Mouse (Mus musculus): Measurements from ENCODE around the gene Cyp4v3. TPM values are rescaled to one million over a fixed set of nuclear protein-coding genes. Genes with fewer than 3 reads are reported as not detected.

The Cyp4v3 gene
- total RNA-seq, 1 experiment, result 0.27 TPM

- TF ChIP-seq MAFK (IDR thresholded peaks at IDR 0.05; ENCODE audit: insufficient read depth, low read depth, low read length), result no peak
- TF ChIP-seq ZC3H11A (IDR thresholded peaks at IDR 0.05; ENCODE audit: borderline replicate concordance, low read depth, low read length), result no peak
- no peak for TF ChIP-seq ZNF384 (IDR thresholded peaks at IDR 0.05; ENCODE audit: low read depth, low read length)
- no peak for TF ChIP-seq CHD2 (IDR thresholded peaks at IDR 0.05; ENCODE audit: low read depth, low read length)
- TF ChIP-seq HCFC1 (IDR thresholded peaks at IDR 0.05; ENCODE audit: borderline replicate concordance, insufficient read depth, low read length), result no peak
- H3K36me3 ChIP-seq (ENCODE audit: control insufficient read depth, insufficient read depth, low read length, poor library complexity, severe bottlenecking), result no peaks in the 10 kb centered on the region
- in situ Hi-C loops (cut with MboI; ENCODE audit: low sequenced_read_pairs in 2 of 2, unreplicated experiment in 2 of 2), result no loop called here
- no peak overlapping the region for H3K27ac ChIP-seq (ENCODE audit: insufficient read depth, low read depth, low read length, poor library complexity, severe bottlenecking)
- H3K4me3 ChIP-seq (ENCODE audit: insufficient read depth in 1 of 2, low read depth in 1 of 2, low read length in 2 of 2, poor library complexity in 1 of 2, severe bottlenecking in 1 of 2), result no peak overlapping the region
- H3K9me3 ChIP-seq (ENCODE audit: control insufficient read depth, insufficient read depth, low read depth, low read length), result no peaks in the 10 kb centered on the region
- H3K9ac ChIP-seq (ENCODE audit: insufficient read depth, low read depth, low read length, poor library complexity, severe bottlenecking), result no peak overlapping the region
- no peaks in the 10 kb centered on the region for H3K4me1 ChIP-seq (ENCODE audit: control insufficient read depth in 2 of 2, insufficient read depth in 2 of 2, low read length in 2 of 2, poor library complexity in 1 of 2)
- no peak for DNase-seq (ENCODE audit: low read depth, low spot score)
These were observed 8.9 kb downstream of the Cyp4v3 start for GRCm38 (mm10) chr8:45324151-45324550.

- Histone ChIP-seq H3K4me3 (ENCODE audit: insufficient read depth in 1 of 2, low read depth in 1 of 2, low read length in 2 of 2, poor library complexity in 1 of 2, severe bottlenecking in 1 of 2) (no peak overlapping the region), H3K4me1 (ENCODE audit: control insufficient read depth in 2 of 2, insufficient read depth in 2 of 2, low read length in 2 of 2, poor library complexity in 1 of 2) (no peaks in the 10 kb centered on the region), H3K36me3 (ENCODE audit: control insufficient read depth, insufficient read depth, low read length, poor library complexity, severe bottlenecking) (no peaks in the 10 kb centered on the region), H3K27ac (ENCODE audit: insufficient read depth, low read depth, low read length, poor library complexity, severe bottlenecking) (no peak overlapping the region), H3K9me3 (ENCODE audit: control insufficient read depth, insufficient read depth, low read depth, low read length) (no peaks in the 10 kb centered on the region), H3K9ac (ENCODE audit: insufficient read depth, low read depth, low read length, poor library complexity, severe bottlenecking) (no peak overlapping the region)
- in situ Hi-C loops (cut with MboI; ENCODE audit: low sequenced_read_pairs in 2 of 2, unreplicated experiment in 2 of 2), result no loop called here
- DNase-seq (ENCODE audit: low read depth, low spot score), result no peak
- TF ChIP-seq ZNF384 (IDR thresholded peaks at IDR 0.05; ENCODE audit: low read depth, low read length), result no peak
- TF ChIP-seq ZC3H11A (IDR thresholded peaks at IDR 0.05; ENCODE audit: borderline replicate concordance, low read depth, low read length), result no peak
- no peak for TF ChIP-seq CHD2 (IDR thresholded peaks at IDR 0.05; ENCODE audit: low read depth, low read length)
- TF ChIP-seq HCFC1 (IDR thresholded peaks at IDR 0.05; ENCODE audit: borderline replicate concordance, insufficient read depth, low read length), result no peak
- TF ChIP-seq MAFK (IDR thresholded peaks at IDR 0.05; ENCODE audit: insufficient read depth, low read depth, low read length), result no peak
These were observed 11.7 kb downstream of the Cyp4v3 start for GRCm38 (mm10) chr8:45321365-45321764.

GRCm38 (mm10) chr8:45320930-45321329 is 12.1 kb downstream of the Cyp4v3 start:
- DNase-seq (ENCODE audit: low read depth, low spot score), result no peak
- Histone ChIP-seq H3K36me3 (ENCODE audit: control insufficient read depth, insufficient read depth, low read length, poor library complexity, severe bottlenecking) (no peaks in the 10 kb centered on the region), H3K9ac (ENCODE audit: insufficient read depth, low read depth, low read length, poor library complexity, severe bottlenecking) (no peak overlapping the region), H3K4me3 (ENCODE audit: insufficient read depth in 1 of 2, low read depth in 1 of 2, low read length in 2 of 2, poor library complexity in 1 of 2, severe bottlenecking in 1 of 2) (no peak overlapping the region), H3K9me3 (ENCODE audit: control insufficient read depth, insufficient read depth, low read depth, low read length) (no peaks in the 10 kb centered on the region), H3K4me1 (ENCODE audit: control insufficient read depth in 2 of 2, insufficient read depth in 2 of 2, low read length in 2 of 2, poor library complexity in 1 of 2) (no peaks in the 10 kb centered on the region), H3K27ac (ENCODE audit: insufficient read depth, low read depth, low read length, poor library complexity, severe bottlenecking) (no peak overlapping the region)
- in situ Hi-C loops (cut with MboI; ENCODE audit: low sequenced_read_pairs in 2 of 2, unreplicated experiment in 2 of 2), result no loop called here
- TF ChIP-seq MAFK (IDR thresholded peaks at IDR 0.05; ENCODE audit: insufficient read depth, low read depth, low read length) (no peak), CHD2 (IDR thresholded peaks at IDR 0.05; ENCODE audit: low read depth, low read length) (no peak), ZNF384 (IDR thresholded peaks at IDR 0.05; ENCODE audit: low read depth, low read length) (no peak), HCFC1 (IDR thresholded peaks at IDR 0.05; ENCODE audit: borderline replicate concordance, insufficient read depth, low read length) (no peak), ZC3H11A (IDR thresholded peaks at IDR 0.05; ENCODE audit: borderline replicate concordance, low read depth, low read length) (no peak)

DNA sequence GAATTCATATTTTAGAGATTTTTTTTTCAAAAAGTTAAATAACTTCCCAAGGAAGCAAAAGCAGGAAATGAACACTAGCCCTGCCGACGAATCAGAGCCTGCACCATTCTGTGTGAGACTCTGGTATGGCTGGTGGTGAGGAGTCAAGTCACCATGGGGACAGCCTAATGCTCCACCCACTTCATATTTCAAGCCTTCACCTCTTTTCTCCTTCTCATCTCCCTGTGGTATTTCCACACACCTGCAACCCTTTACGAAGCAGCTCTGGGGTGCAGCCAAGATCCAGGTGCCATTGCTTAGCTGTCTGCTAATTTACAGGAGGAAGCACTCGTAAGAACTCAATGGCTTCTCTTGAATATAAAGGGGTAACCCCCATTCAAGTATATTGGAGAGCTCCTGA is 22.0 kb downstream of the Cyp4v3 start:
- in situ Hi-C loops (cut with MboI; ENCODE audit: low sequenced_read_pairs in 2 of 2, unreplicated experiment in 2 of 2), result no loop called here
- Histone ChIP-seq H3K27ac (ENCODE audit: insufficient read depth, low read depth, low read length, poor library complexity, severe bottlenecking) (no peak overlapping the region), H3K9ac (ENCODE audit: insufficient read depth, low read depth, low read length, poor library complexity, severe bottlenecking) (no peak overlapping the region), H3K36me3 (ENCODE audit: control insufficient read depth, insufficient read depth, low read length, poor library complexity, severe bottlenecking) (no peaks in the 10 kb centered on the region), H3K9me3 (ENCODE audit: control insufficient read depth, insufficient read depth, low read depth, low read length) (no peaks in the 10 kb centered on the region), H3K4me1 (ENCODE audit: control insufficient read depth in 2 of 2, insufficient read depth in 2 of 2, low read length in 2 of 2, poor library complexity in 1 of 2) (0 out of 4 replicates have a peak, but pooled peaks cover 0 to 1% of the 10 kb centered on the region in 2 experiments), H3K4me3 (ENCODE audit: insufficient read depth in 1 of 2, low read depth in 1 of 2, low read length in 2 of 2, poor library complexity in 1 of 2, severe bottlenecking in 1 of 2) (no peak overlapping the region)
- TF ChIP-seq ZNF384 (IDR thresholded peaks at IDR 0.05; ENCODE audit: low read depth, low read length) (no peak), ZC3H11A (IDR thresholded peaks at IDR 0.05; ENCODE audit: borderline replicate concordance, low read depth, low read length) (no peak), MAFK (IDR thresholded peaks at IDR 0.05; ENCODE audit: insufficient read depth, low read depth, low read length) (no peak), HCFC1 (IDR thresholded peaks at IDR 0.05; ENCODE audit: borderline replicate concordance, insufficient read depth, low read length) (no peak), CHD2 (IDR thresholded peaks at IDR 0.05; ENCODE audit: low read depth, low read length) (no peak)
- DNase-seq (ENCODE audit: low read depth, low spot score), result no peak

DNA sequence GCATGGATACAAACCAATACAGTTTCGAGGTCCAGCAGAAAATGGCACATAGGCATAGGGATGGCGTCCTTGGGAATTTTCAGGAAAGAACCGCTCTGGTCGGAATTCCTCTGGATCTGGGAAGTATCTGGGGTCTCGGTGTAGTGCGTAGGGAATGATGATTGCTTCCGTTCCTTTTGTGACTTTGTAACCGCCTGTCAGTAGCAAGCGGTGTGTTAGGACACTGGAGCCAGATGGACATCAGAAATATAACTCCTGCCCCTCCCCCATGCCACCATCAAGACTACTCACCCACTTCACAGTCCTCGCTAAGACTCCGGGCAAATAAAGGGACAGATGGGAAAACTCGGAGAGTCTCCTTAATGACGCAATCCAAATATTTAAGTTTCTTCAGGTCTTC is 24.6 kb downstream of the Cyp4v3 start, which contains the start of gene Gm45753:
Gm45753 (minus strand) TSS at position 101 of the 400 bp plus-strand sequence.
- H3K36me3 ChIP-seq (ENCODE audit: control insufficient read depth, insufficient read depth, low read length, poor library complexity, severe bottlenecking), result no peaks in the 10 kb centered on the region
- H3K9ac ChIP-seq (ENCODE audit: insufficient read depth, low read depth, low read length, poor library complexity, severe bottlenecking), result no peak within 1 kb of the TSS
- no peak for DNase-seq (ENCODE audit: low read depth, low spot score)
- H3K9me3 ChIP-seq (ENCODE audit: control insufficient read depth, insufficient read depth, low read depth, low read length), result no peaks in the 10 kb centered on the region
- TF ChIP-seq ZC3H11A (IDR thresholded peaks at IDR 0.05; ENCODE audit: borderline replicate concordance, low read depth, low read length) (no peak), HCFC1 (IDR thresholded peaks at IDR 0.05; ENCODE audit: borderline replicate concordance, insufficient read depth, low read length) (no peak), CHD2 (IDR thresholded peaks at IDR 0.05; ENCODE audit: low read depth, low read length) (no peak), MAFK (IDR thresholded peaks at IDR 0.05; ENCODE audit: insufficient read depth, low read depth, low read length) (no peak), ZNF384 (IDR thresholded peaks at IDR 0.05; ENCODE audit: low read depth, low read length) (no peak)
- in situ Hi-C loops (cut with MboI; ENCODE audit: low sequenced_read_pairs in 2 of 2, unreplicated experiment in 2 of 2), result no loop called here
- H3K27ac ChIP-seq (ENCODE audit: insufficient read depth, low read depth, low read length, poor library complexity, severe bottlenecking), result no peak within 1 kb of the TSS
- 0 out of 4 replicates have a peak, but pooled peaks cover 0 to 1% of the 10 kb centered on the region in 2 experiments for H3K4me1 ChIP-seq (ENCODE audit: control insufficient read depth in 2 of 2, insufficient read depth in 2 of 2, low read length in 2 of 2, poor library complexity in 1 of 2)
- no peak within 1 kb of the TSS for H3K4me3 ChIP-seq (ENCODE audit: insufficient read depth in 1 of 2, low read depth in 1 of 2, low read length in 2 of 2, poor library complexity in 1 of 2, severe bottlenecking in 1 of 2)

Measured in ES-E14 (cell line).